Mouse (Mus musculus) G1E-ER4 (cell line): ENCODE data around the gene Akap6. TPM values are rescaled to one million over a fixed set of nuclear protein-coding genes. Genes with fewer than 3 reads are reported as not detected.

Source experiments
- GATA1 ChIP-seq: IDR thresholded peaks from one replicate; pipeline ENCODE4 v1.8.0; 2012; ENCODE audit warnings: low read length, inconsistent platforms
- polyA plus RNA-seq: library from polyadenylated mRNA; stranded (reverse); fragments of >175 nt; gene quantifications from 2 replicates; pipeline ENCODE4 v1.2.3, GENCODE M21; 2012

Akap6 gene
- not detected in 2 replicates for polyA plus RNA-seq

- TF ChIP-seq GATA1 = no peak
These were observed at the start of gene Akap6 for GRCm38 (mm10) chr12:52699146-52699545. TSS of gene Akap6 (plus strand) at chr12:52699383.

DNA sequence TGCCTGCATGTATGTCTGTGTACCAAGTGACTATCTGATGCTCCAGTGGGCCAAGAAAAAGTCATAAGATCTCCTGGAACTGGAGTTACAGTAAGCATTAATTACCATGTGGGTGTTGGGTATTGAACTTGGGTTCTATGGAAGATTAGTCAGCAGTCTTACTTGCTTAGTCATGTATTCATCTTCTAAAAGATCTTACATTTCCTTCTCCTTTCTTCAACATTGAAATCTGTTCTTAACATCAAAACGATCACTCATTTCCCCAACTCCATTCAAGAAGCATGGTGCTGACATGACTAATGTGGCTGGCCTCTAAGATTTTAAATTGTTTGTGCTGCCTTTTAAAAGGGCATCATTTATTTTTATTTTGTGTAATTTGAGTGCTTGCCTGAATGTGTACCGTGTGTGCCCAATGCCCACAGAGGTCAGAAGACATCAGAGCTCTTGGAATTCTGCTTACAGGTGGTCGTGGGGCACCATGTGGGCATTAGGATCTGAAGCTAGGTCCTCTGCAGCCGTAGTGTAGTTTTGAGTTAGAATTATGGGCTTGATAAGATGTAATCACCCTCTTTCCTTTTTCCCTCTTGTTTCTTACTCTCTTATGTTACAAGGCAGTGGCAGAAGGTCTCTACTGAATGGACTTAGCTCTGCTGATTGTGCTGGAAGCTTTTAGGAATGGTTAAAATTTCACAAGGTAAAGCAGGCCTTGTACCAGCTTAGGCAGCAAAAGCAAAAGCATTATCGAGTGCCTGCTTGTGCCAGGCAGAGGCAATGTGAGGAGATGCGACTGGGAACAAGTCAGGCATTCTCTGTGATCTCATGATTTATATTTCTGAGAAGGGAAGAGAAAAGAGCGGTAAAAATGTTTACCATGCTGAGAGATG lies 36.0 kb upstream of the Akap6 start:
- TF ChIP-seq GATA1 = no peak

- no peak for TF ChIP-seq GATA1
These were observed 34.2 kb upstream of the Akap6 start for GRCm38 (mm10) chr12:52664944-52665343.

GRCm38 (mm10) chr12:52671436-52671835 lies 27.7 kb upstream of the Akap6 start:
- no peak for TF ChIP-seq GATA1

DNA sequence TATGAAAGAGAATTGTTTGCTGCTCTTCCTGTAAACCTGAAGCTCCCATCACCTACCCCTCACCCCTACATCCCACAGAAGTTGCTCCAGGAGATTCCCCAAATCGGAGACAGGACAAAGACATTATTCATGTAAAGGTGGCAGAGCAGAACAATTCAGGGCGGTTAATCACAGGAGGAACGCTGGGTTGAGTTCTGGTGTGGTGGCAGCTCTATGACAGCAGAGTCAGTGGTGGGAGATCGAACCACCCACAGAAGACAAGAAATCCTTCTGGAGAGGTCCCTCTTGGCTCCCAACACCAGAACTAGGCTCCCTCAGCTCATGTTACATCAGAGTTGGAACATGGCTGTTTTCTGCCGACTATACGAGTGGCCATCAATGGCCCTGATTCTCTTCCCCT lies 27.2 kb upstream of the Akap6 start:
- TF ChIP-seq GATA1 = no peak

DNA sequence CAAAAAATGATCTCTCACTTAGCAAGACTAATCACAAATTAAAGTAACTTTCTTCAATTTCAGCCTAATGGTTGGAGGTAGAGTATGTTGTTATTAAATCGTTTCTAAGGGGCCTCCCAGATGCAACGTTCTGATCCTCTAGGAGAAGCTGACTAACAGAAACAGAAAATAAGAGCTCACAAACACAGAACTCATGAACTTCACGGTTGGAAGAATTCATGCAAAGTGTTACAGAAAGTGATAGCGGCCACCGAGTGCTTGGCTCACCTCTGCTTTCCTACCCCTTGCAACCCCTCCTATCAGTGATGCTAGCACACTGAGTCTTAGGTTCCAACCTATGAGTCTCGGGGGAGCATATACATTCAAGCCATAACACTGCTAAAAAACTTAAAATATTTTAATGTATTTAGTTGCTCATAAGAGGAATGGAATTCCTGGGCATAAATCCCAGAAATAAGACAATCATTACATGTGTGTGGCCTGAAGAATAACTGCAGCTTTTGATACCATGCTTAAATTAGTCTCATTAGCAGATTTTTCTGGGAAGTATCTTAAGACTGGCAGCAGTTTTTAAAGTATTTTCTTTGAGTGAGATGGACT lies 25.7 kb upstream of the Akap6 start:
- TF ChIP-seq GATA1 = no peak

DNA sequence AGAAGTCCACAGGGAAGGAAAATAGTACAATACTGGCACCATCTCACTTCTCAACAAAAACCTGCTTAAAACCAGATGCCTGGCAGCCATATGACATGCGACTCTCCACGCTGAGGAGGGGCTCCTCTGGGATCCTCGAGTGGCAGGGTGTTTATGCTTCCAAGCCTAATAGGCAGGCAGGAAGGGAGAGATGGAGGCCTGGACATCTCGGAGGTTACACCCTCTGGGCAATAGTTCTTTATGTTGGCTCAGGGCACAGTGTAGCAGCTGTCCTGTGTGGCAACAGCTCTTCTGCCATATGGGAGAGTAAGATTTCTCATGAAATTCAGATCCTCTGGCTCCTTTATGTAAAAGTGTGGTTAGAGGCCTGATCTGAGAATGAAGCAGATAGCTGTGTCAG lies 24.2 kb upstream of the Akap6 start:
- no peak for TF ChIP-seq GATA1

- TF ChIP-seq GATA1 = no peak
These were observed 11.8 kb upstream of the Akap6 start for GRCm38 (mm10) chr12:52687355-52687754.

GRCm38 (mm10) chr12:52688712-52689111 lies 10.5 kb upstream of the Akap6 start:
- no peak for TF ChIP-seq GATA1

DNA sequence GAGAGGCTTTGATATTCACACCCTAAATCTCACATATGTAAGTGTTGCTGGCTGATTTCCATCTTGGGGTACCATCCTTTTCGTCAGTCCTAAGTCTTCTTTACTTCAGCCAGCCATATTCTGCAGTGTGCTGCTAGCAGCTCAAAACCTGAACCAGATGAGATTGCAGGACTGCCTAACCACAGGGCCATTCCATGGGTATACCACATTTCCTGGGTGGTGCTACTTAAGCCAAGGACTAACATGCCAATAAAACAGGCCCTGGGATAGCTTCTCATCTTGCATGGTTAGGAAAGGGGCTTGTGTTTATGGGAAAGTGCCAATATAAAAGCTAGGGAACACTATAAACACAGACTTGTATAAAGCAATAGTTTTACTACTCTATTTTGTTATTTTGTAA lies 7.6 kb upstream of the Akap6 start:
- no peak for TF ChIP-seq GATA1

DNA sequence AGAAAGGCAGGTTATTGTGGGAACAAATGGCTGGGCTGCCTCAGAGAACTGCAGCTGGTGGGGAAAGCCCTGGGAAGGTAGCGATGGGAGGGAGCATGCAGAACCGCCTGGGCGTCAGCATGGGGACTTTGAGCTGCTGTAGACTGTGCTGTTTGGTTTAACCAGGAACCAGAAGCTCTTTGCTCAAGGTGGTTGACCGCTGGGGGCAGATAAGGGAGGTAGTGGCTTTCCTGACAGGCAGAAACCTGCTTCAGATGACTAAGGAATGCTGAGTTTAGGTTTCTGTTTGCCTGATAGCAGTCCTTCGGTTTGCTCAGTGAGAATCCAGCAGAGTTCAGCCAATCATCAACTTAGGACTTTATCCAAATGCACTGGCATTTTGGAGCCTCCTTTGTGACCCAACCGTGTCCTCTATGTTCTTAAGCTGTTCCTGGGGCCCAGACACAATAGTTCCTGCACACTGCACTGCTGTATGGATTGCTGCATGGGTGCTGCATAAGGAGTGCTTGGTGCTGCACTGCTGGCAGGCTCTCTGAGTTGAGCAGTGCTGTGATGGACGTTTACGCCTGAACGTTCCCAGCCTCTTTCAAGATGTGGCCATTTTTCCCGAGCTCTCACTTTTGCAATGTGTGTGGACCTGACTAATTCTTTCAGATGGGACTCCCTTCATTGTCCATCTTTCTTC lies 6.8 kb upstream of the Akap6 start:
- TF ChIP-seq GATA1 = no peak

GRCm38 (mm10) chr12:52697407-52698109 lies 1.6 kb upstream of the Akap6 start:
- no peak for TF ChIP-seq GATA1

DNA sequence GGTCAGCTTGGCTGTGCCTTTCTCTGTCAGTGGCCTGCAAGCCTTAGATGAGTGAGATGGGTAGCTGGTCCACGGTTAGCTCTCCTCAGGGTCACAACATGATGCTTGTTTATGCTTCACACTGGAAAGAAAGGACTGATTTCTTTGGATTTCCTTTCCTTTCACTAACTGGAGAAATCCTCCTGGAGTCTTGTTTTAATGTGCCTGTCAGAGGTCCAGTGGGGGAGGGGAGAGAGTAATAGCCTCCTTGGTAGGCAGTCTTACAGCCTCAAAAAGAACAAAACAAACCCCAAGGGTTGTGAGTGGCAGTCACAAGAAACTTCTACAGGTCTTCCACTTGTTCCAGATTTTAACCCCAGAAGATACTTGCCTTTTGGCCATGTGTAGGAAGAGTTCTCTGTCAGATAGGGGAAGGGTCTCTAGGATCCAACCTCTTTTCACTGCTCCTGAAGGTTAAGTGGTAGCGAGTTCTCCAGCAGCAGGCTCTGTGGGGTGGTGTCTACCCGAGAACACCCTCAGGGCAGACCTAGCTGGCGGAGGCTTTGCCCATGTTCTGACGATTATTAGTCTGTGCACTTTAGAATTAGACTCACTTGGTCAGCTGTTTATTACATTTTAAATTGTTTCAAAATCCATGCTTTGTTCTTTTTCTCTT lies 780 bp upstream of the Akap6 start:
- TF ChIP-seq GATA1 = no peak

DNA sequence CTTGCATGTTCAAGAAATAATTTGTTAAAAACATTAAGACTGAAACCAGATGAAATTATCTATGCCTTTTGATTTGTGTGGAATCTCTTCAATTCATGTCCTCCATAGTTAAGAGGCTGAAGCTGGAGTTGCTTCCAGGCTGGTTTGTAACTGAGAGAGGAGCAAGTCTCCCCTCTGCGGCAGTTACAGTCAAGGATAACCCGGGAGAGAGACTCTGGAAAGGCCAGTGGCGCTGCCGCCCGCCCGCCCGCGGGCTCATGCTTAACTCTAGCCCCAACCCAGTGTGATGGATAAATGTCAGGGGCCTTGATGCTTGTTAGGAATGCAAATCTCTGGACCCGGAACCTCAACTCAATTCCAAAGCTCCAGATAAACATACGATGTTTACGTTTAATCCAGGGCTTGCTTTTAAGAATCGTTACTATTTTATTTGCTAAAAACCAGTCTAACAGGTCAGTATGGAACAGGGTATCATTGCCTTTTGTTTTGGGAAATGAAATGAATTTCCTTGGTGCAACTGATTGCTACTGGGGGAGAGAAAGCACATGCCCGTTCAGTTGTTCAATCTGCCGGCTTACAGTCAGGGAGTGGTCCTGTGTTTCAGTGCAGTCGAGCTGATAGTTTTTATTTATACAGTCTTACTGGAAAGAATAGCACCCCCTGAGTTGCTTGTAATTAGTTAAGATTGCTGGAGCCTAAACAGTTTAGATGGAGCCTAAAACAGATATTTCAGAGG lies 946 bp downstream of the Akap6 start:
- no peak for TF ChIP-seq GATA1
